Mouse (Mus musculus): ENCODE measurements around the gene Agpat2. TPM values are rescaled to one million over a fixed set of nuclear protein-coding genes. Genes with fewer than 3 reads are reported as not detected.

Gene Agpat2
- polyA plus RNA-seq, 1 experiment = not detected

- Histone ChIP-seq H3K4me1 (ENCODE audit: control insufficient read depth, insufficient read depth, low read length) (no peaks in the 10 kb centered on the region), H3K27ac (ENCODE audit: insufficient read depth, low read depth, low read length) (no peak overlapping the region), H3K4me3 (ENCODE audit: insufficient read depth, low read depth, low read length) (no peak overlapping the region)
- no peak for TF ChIP-seq POLR2A (IDR thresholded peaks at IDR 0.05; ENCODE audit: insufficient read depth, low read depth, low read length)
- no peak for TF ChIP-seq CTCF (IDR thresholded peaks at IDR 0.05; ENCODE audit: insufficient read depth, low read depth, low read length)
These were observed 7.7 kb upstream of the Agpat2 start for GRCm38 (mm10) chr2:26611896-26612295.

GRCm38 (mm10) chr2:26611054-26611453, 6.8 kb upstream of the Agpat2 start:
- no peaks in the 10 kb centered on the region for H3K4me1 ChIP-seq (ENCODE audit: control insufficient read depth, insufficient read depth, low read length)
- no peak for TF ChIP-seq POLR2A (IDR thresholded peaks at IDR 0.05; ENCODE audit: insufficient read depth, low read depth, low read length)
- no peak for TF ChIP-seq CTCF (IDR thresholded peaks at IDR 0.05; ENCODE audit: insufficient read depth, low read depth, low read length)
- no peak overlapping the region for H3K4me3 ChIP-seq (ENCODE audit: insufficient read depth, low read depth, low read length)

GRCm38 (mm10) chr2:26610526-26610925, 6.3 kb upstream of the Agpat2 start:
- TF ChIP-seq POLR2A (IDR thresholded peaks at IDR 0.05; ENCODE audit: insufficient read depth, low read depth, low read length) = no peak
- no peak for TF ChIP-seq CTCF (IDR thresholded peaks at IDR 0.05; ENCODE audit: insufficient read depth, low read depth, low read length)
- no peaks in the 10 kb centered on the region for H3K4me1 ChIP-seq (ENCODE audit: control insufficient read depth, insufficient read depth, low read length)
- no peak overlapping the region for H3K27ac ChIP-seq (ENCODE audit: insufficient read depth, low read depth, low read length)
- WGBS = 86% methylated on average over 3 of the region's 3 CpGs
- H3K4me3 ChIP-seq (ENCODE audit: insufficient read depth, low read depth, low read length) = no peak overlapping the region

More at GRCm38 (mm10) chr2:26611054-26611453, 6.8 kb upstream of the Agpat2 start:
- no peak overlapping the region for H3K27ac ChIP-seq (ENCODE audit: insufficient read depth, low read depth, low read length)

GRCm38 (mm10) chr2:26609261-26609661, 5.0 kb upstream of the Agpat2 start:
- no peak overlapping the region for H3K27ac ChIP-seq (ENCODE audit: insufficient read depth, low read depth, low read length)
- H3K4me3 ChIP-seq (ENCODE audit: insufficient read depth, low read depth, low read length) = no peak overlapping the region
- TF ChIP-seq CTCF (IDR thresholded peaks at IDR 0.05; ENCODE audit: insufficient read depth, low read depth, low read length) = no peak
- no peak for TF ChIP-seq POLR2A (IDR thresholded peaks at IDR 0.05; ENCODE audit: insufficient read depth, low read depth, low read length)
- H3K4me1 ChIP-seq (ENCODE audit: control insufficient read depth, insufficient read depth, low read length) = peaks cover 3% of the 10 kb centered on the region; the same call in 1 of the 2 replicates

- H3K4me1 ChIP-seq (ENCODE audit: control insufficient read depth, insufficient read depth, low read length) = peaks cover 8% of the 10 kb centered on the region
- H3K27ac ChIP-seq (ENCODE audit: insufficient read depth, low read depth, low read length) = no peak overlapping the region
- TF ChIP-seq POLR2A (IDR thresholded peaks at IDR 0.05; ENCODE audit: insufficient read depth, low read depth, low read length) = no peak
- no peak overlapping the region for H3K4me3 ChIP-seq (ENCODE audit: insufficient read depth, low read depth, low read length)
These were observed 4.6 kb upstream of the Agpat2 start for GRCm38 (mm10) chr2:26608781-26609180.

- WGBS = 65% methylated on average over 6 of the region's 6 CpGs
These were observed 3.1 kb upstream of the Agpat2 start for GRCm38 (mm10) chr2:26607056-26607910.

GRCm38 (mm10) chr2:26606579-26606978, 2.4 kb upstream of the Agpat2 start:
- Histone ChIP-seq H3K4me1 (ENCODE audit: control insufficient read depth, insufficient read depth, low read length) (peaks cover 12% of the 10 kb centered on the region), H3K27ac (ENCODE audit: insufficient read depth, low read depth, low read length) (no peak overlapping the region), H3K4me3 (ENCODE audit: insufficient read depth, low read depth, low read length) (no peak overlapping the region)
- 89% methylated on average over 3 of the region's 3 CpGs for WGBS
- TF ChIP-seq POLR2A (IDR thresholded peaks at IDR 0.05; ENCODE audit: insufficient read depth, low read depth, low read length) (no peak), CTCF (IDR thresholded peaks at IDR 0.05; ENCODE audit: insufficient read depth, low read depth, low read length) (no peak)

More at GRCm38 (mm10) chr2:26607056-26607910, 3.1 kb upstream of the Agpat2 start:
- H3K4me1 ChIP-seq (ENCODE audit: control insufficient read depth, insufficient read depth, low read length) = peaks cover 12% of the 10 kb centered on the region
- TF ChIP-seq POLR2A (IDR thresholded peaks at IDR 0.05; ENCODE audit: insufficient read depth, low read depth, low read length) (no peak), CTCF (IDR thresholded peaks at IDR 0.05; ENCODE audit: insufficient read depth, low read depth, low read length) (no peak)
- no peak overlapping the region for H3K27ac ChIP-seq (ENCODE audit: insufficient read depth, low read depth, low read length)
- no peak overlapping the region for H3K4me3 ChIP-seq (ENCODE audit: insufficient read depth, low read depth, low read length)

GRCm38 (mm10) chr2:26605331-26605730, 1.1 kb upstream of the Agpat2 start:
- 85% methylated on average over 8 of the region's 8 CpGs for WGBS
- Histone ChIP-seq H3K27ac (ENCODE audit: insufficient read depth, low read depth, low read length) (no peak overlapping the region), H3K4me3 (ENCODE audit: insufficient read depth, low read depth, low read length) (no peak overlapping the region), H3K4me1 (ENCODE audit: control insufficient read depth, insufficient read depth, low read length) (peaks cover 12% of the 10 kb centered on the region)
- no peak for TF ChIP-seq CTCF (IDR thresholded peaks at IDR 0.05; ENCODE audit: insufficient read depth, low read depth, low read length)
- no peak for TF ChIP-seq POLR2A (IDR thresholded peaks at IDR 0.05; ENCODE audit: insufficient read depth, low read depth, low read length)

- H3K27ac ChIP-seq (ENCODE audit: insufficient read depth, low read depth, low read length) = no peak overlapping the region
- no peak for TF ChIP-seq POLR2A (IDR thresholded peaks at IDR 0.05; ENCODE audit: insufficient read depth, low read depth, low read length)
- no peak for TF ChIP-seq CTCF (IDR thresholded peaks at IDR 0.05; ENCODE audit: insufficient read depth, low read depth, low read length)
- H3K4me1 ChIP-seq (ENCODE audit: control insufficient read depth, insufficient read depth, low read length) = peaks cover 12% of the 10 kb centered on the region
- 41% methylated on average over 6 of the region's 6 CpGs for WGBS
- H3K4me3 ChIP-seq (ENCODE audit: insufficient read depth, low read depth, low read length) = peak overlapping the region; percentile 51; the same call in 1 of the 2 replicates
These were observed 1.1 kb downstream of the Agpat2 start for GRCm38 (mm10) chr2:26603159-26603558.
